Mouse (Mus musculus) gastrocnemius, postnatal 4 days (tissue): ENCODE measurements around the gene Cct4. TPM values are rescaled to one million over a fixed set of nuclear protein-coding genes. Genes with fewer than 3 reads are reported as not detected.

Source experiments
- DNase-seq, 2 experiments: peaks; one replicate each; pipeline ENCODE4 v3.0.0; 2021 to 2022; ENCODE audit warnings: low spot score in 2 of 2, mixed read lengths in 2 of 2
- long read RNA-seq, 2 experiments: library from polyadenylated mRNA; stranded (forward); transcript quantifications; one replicate each; pipeline ENCODE4 v2.0.0; 2021
- total RNA-seq, 2 experiments: library from RNA; stranded (reverse); gene quantifications; 2 replicates each; pipeline ENCODE4 v1.2.3; 2021

The Cct4 gene
- total RNA-seq, result 100 to 1,000 TPM; 146 to 158 TPM
- long read RNA-seq, experiment 1, transcript Cct4-204 (14 exons, 2,484 nt), result major isoform, 303 of 318 reads
- long read RNA-seq, experiment 1, partial matches to known transcripts, result 4 of 318 reads
- long read RNA-seq, experiment 1, other reads (novel, unspliced or antisense), result 11 of 318 reads
- long read RNA-seq, experiment 2, transcript Cct4-204 (14 exons, 2,484 nt), result major isoform, 311 of 320 reads
- long read RNA-seq, experiment 2, partial matches to known transcripts, result 2 of 320 reads
- long read RNA-seq, experiment 2, other reads (novel, unspliced or antisense), result 7 of 320 reads

GRCm38 (mm10) chr11:22990393-22991126 is at the start of gene Cct4:
TSS of gene Cct4 (plus strand) at chr11:22990519.
- DNase-seq, result peak; percentile 81 to 93

GRCm38 (mm10) chr11:22949101-22949500 is 41.2 kb upstream of the Cct4 start:
- DNase-seq, result no peak

- DNase-seq, result no peak
Measured at GRCm38 (mm10) chr11:22950131-22950530, 40.2 kb upstream of the Cct4 start.

GRCm38 (mm10) chr11:22952668-22953067 is 37.7 kb upstream of the Cct4 start:
- DNase-seq, result no peak

GRCm38 (mm10) chr11:22956346-22956745 is 34.0 kb upstream of the Cct4 start:
- no peak for DNase-seq

GRCm38 (mm10) chr11:22956830-22957229 is 33.5 kb upstream of the Cct4 start:
- DNase-seq, result peak in 1 of 2 experiments; percentile 26

- no peak for DNase-seq
Measured at GRCm38 (mm10) chr11:22957791-22958374, 32.4 kb upstream of the Cct4 start.

GRCm38 (mm10) chr11:22962101-22962500 is 28.2 kb upstream of the Cct4 start:
- DNase-seq, result no peak

GRCm38 (mm10) chr11:22964401-22964800 is 25.9 kb upstream of the Cct4 start:
- no peak for DNase-seq

- no peak for DNase-seq
Measured at GRCm38 (mm10) chr11:22965503-22965902, 24.8 kb upstream of the Cct4 start.

- DNase-seq, result no peak
Measured at GRCm38 (mm10) chr11:22969486-22969885, 20.8 kb upstream of the Cct4 start.

GRCm38 (mm10) chr11:22970546-22970945 is 19.8 kb upstream of the Cct4 start:
- DNase-seq, result no peak

GRCm38 (mm10) chr11:22971835-22972709 is 18.2 kb upstream of the Cct4 start, which contains the start of gene Zrsr1:
TSS of gene Zrsr1 (plus strand) at chr11:22972005.
- peak in 1 of 2 experiments; percentile 24 for DNase-seq

- DNase-seq, result peak; percentile 34 to 72
Measured at GRCm38 (mm10) chr11:22972746-22973526, 17.4 kb upstream of the Cct4 start.

- no peak for DNase-seq
Measured at GRCm38 (mm10) chr11:22973599-22973998, 16.7 kb upstream of the Cct4 start.

- DNase-seq, result no peak
Measured at GRCm38 (mm10) chr11:22978215-22978614, 12.1 kb upstream of the Cct4 start.

GRCm38 (mm10) chr11:22978711-22979110 is 11.6 kb upstream of the Cct4 start:
- DNase-seq, result no peak

- DNase-seq, result no peak
Measured at GRCm38 (mm10) chr11:22979221-22979620, 11.1 kb upstream of the Cct4 start.

- no peak for DNase-seq
Measured at GRCm38 (mm10) chr11:22981041-22981440, 9.3 kb upstream of the Cct4 start.

GRCm38 (mm10) chr11:22981543-22981950 is 8.8 kb upstream of the Cct4 start:
- no peak for DNase-seq
